Mouse (Mus musculus) stomach, postnatal 0 days (tissue): ENCODE data around the gene Foxp1.

Experiments
- CTCF ChIP-seq: IDR thresholded peaks from 2 replicates; pipeline ENCODE4 v1.5.1; 2016; ENCODE audit warnings: antibody characterized with exemption, low read depth, mild to moderate bottlenecking, moderate library complexity
- EP300 ChIP-seq: optimal IDR thresholded peaks from 2 replicates; pipeline ENCODE3; 2016; ENCODE audit warnings: antibody characterized with exemption

GRCm38 (mm10) chr6:98938348-98938747 is 584.2 kb downstream of the Foxp1 start:
- TF ChIP-seq EP300 = no peak
- TF ChIP-seq CTCF = no peak
